Mouse (Mus musculus): ENCODE data around the gene Sympk. TPM values are rescaled to one million over a fixed set of nuclear protein-coding genes. Genes with fewer than 3 reads are reported as not detected.

Sympk gene
- polyA plus RNA-seq, 1 experiment from 2014 or later = 14.6 TPM

DNA sequence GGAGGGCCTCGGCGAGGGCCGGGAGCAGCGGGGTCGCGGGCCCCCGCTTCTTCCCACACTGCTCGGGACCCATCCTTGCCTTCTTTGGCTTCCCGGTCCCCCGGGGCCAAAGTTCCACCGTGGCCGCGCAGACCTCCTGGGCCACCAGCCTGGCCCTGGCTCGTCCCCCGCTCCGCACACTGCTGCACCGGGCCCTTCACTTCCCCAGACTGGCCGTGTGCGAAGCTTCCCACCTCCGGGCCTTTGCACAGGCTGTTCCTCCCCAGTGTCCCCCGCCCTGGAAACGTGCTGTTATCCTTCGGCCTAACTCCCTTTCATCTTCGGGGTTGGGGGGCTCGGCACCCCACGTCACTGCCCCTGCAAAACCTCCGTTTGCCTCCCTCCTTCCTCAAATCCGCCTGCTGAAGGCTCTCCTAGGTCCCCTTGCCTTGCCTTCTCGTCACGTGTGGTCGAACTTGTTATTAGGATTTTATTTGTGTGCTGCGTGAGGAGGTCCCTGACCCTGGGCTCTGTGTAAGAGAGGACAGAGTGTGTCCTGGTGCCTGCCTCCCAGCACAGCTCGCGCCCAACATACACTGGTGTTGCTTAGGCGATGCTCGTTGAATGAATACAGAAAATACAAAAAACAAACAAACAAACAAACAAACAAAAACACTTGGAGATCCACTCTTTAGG is 541 bp downstream of the Sympk start:
- 1% methylated on average over 35 of the region's 36 CpGs for WGBS (ENCODE audit: insufficient replicate concordance)
- Histone ChIP-seq H3K4me2 (peak overlapping the region; percentile 92), H3K4me3 (replicated peaks) (peak overlapping the region; percentile 90), H3K4me1 (replicated peaks) (peaks cover 43% of the 10 kb centered on the region), H3K27ac (replicated peaks) (peak overlapping the region; percentile 64), H3K9ac (peak overlapping the region; percentile 94), H3K36me3 (replicated peaks) (peaks cover 14% of the 10 kb centered on the region), H3K9me3 (replicated peaks) (no peaks in the 10 kb centered on the region), H3K27me3 (peaks cover 42% of the 10 kb centered on the region)
- peak; percentile 56 for ATAC-seq (ENCODE audit: insufficient read depth)

DNA sequence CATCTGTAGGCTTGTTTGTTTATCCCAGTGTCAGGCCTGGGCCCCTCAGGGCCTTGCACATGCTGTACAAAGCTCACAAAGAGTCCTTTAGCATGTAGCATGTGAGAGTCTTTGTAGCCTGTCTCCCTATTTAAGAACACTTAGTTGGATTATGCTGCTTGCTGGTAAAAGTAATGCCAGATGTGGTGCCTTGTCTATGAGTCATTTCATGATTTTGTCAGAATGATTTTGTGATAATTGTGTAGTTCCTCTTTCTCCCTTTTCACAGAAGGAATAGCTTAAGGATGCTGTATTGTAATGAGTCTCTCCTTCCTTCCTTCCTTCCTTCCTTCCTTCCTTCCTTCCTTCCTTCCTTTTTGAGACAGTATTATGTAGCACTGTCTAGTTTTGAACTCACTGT is 3.9 kb downstream of the Sympk start:
- peaks cover 47% of the 10 kb centered on the region for H3K36me3 ChIP-seq (replicated peaks)

DNA sequence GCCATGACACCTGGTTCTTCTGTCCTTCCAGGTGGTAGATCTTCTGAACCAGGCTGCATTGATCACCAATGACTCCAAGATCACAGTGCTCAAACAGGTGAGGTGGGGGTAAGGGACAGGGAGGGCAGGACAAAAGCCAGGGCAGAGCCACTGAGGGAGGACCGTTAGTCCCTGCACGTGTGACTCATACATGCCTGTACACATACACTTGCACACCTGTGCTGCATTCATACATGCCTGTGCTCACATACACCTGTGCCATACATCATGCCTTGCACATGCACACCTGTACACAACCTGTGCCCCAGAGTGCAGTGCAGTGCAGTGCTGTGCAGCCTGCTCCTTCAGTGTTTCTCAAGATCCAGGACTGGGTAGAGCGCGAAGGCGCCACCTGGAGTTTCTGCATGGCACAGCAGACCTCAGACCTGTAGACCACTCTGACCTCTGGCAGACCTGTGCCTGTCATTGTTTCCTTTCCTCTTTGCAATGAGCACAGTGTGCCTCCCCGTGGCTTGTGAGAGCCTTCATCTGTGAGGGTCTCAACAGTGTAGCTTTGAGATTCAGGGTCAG is 5.0 kb downstream of the Sympk start:
- Histone ChIP-seq H3K9me3 (replicated peaks) (no peaks in the 10 kb centered on the region), H3K9ac (no peak overlapping the region), H3K27ac (replicated peaks) (no peak overlapping the region), H3K4me1 (replicated peaks) (peaks cover 31% of the 10 kb centered on the region), H3K27me3 (no peaks in the 10 kb centered on the region), H3K4me2 (no peak overlapping the region), H3K36me3 (replicated peaks) (peaks cover 56% of the 10 kb centered on the region), H3K4me3 (replicated peaks) (no peak overlapping the region)
- no peak for ATAC-seq (ENCODE audit: insufficient read depth)
- 61% methylated on average over 6 of the region's 6 CpGs for WGBS (ENCODE audit: insufficient replicate concordance)

More for the DNA sequence above, 3.9 kb downstream of the Sympk start:
- Histone ChIP-seq H3K9ac (no peak overlapping the region), H3K4me3 (replicated peaks) (no peak overlapping the region), H3K27ac (replicated peaks) (no peak overlapping the region), H3K4me2 (no peak overlapping the region), H3K27me3 (peaks cover 9% of the 10 kb centered on the region), H3K9me3 (replicated peaks) (no peaks in the 10 kb centered on the region), H3K4me1 (replicated peaks) (peaks cover 40% of the 10 kb centered on the region)
- no peak for ATAC-seq (ENCODE audit: insufficient read depth)

DNA sequence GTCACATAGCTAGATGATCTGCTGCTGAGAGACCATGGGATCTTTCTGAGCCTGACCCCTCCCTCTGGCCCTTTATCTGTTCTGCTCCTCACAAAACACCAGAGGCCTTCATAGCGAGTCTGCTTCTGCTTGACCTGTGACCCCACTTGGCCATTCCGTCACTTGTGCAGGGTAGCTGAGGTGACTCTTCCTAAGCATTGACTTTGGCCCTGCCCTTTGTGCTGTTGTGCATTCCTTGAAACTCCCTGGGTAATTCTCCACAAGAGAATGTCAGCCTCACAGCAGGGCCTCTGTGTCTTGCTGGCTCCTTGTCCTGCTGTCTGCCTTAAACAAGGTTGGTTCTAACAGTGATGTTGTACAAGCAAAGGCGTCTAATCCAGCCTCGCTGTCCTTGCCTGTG is 7.5 kb downstream of the Sympk start:
- Histone ChIP-seq H3K4me2 (no peak overlapping the region), H3K9me3 (replicated peaks) (no peaks in the 10 kb centered on the region), H3K27me3 (no peaks in the 10 kb centered on the region), H3K9ac (no peak overlapping the region), H3K36me3 (replicated peaks) (peaks cover 81% of the 10 kb centered on the region), H3K4me1 (replicated peaks) (peaks cover 11% of the 10 kb centered on the region), H3K27ac (replicated peaks) (no peak overlapping the region), H3K4me3 (replicated peaks) (no peak overlapping the region)
- no peak for ATAC-seq (ENCODE audit: insufficient read depth)
- 78% methylated on average over 4 of the region's 4 CpGs for WGBS (ENCODE audit: insufficient replicate concordance)

DNA sequence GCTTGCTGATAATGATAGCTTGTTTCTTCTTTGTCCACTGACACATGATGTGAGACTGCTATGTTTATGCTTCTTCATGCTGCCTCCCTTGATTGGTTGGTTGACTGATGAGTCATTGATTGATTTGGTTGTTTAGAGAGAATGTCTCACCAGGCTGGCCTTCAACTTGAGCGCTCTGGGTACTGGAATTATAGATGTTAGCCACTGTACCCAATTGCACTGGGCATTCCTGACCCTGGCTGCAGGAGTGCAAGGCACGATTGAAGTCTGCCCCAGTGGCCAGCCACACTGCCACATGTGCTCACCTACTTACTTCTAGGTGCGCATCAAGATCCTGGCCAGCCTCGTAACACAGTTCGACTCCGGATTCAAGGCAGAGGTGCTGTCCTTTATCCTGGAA is 20.4 kb downstream of the Sympk start:
- no peaks in the 10 kb centered on the region for H3K27me3 ChIP-seq
- peaks cover 100% of the 10 kb centered on the region for H3K36me3 ChIP-seq (replicated peaks)
- no peak overlapping the region for H3K27ac ChIP-seq (replicated peaks)
- H3K9me3 ChIP-seq (replicated peaks) = no peaks in the 10 kb centered on the region
- H3K4me1 ChIP-seq (replicated peaks) = no peaks in the 10 kb centered on the region
- no peak overlapping the region for H3K9ac ChIP-seq
- no peak overlapping the region for H3K4me2 ChIP-seq
- WGBS (ENCODE audit: insufficient replicate concordance) = 92% methylated on average over 6 of the region's 6 CpGs
- H3K4me3 ChIP-seq (replicated peaks) = no peak overlapping the region
- no peak for ATAC-seq (ENCODE audit: insufficient read depth)

DNA sequence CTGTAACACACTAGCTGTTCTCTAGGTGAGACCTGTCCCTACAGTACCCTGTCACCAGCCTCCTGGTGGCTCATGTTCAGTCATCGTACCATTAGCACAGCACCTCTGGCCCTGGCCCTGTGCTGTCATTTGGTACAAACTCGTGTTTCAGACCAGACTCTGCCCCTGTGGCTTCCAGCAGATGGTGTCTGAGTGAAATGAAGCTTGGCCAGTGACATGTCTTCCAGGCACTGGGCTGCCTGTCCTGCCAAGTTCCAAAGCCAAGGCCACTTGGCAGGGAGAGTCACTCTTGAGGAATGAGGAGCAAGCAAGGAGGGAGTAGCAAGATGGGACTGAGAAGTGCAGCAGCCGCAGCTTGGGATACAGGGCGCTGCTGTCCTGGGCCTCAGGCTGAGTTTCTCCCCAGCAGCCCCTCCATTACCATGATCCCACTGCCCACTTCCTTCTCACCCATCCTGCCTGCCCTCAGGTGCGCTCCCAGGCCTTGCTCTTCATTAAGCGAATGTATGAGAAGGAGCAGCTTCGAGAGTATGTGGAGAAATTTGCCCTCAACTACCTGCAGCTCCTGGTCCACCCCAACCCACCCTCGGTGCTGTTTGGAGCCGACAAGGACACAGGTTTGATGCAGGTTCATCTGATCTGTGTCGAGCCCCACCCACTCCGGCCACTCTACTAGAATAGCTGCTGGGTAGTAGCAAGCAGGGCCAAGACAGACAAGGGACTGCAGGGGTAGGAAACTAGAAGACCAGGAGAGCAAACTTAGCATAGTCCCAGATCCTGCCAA is 22.3 kb downstream of the Sympk start:
- Histone ChIP-seq H3K27me3 (no peaks in the 10 kb centered on the region), H3K36me3 (replicated peaks) (peaks cover 100% of the 10 kb centered on the region), H3K4me2 (no peak overlapping the region), H3K9ac (no peak overlapping the region), H3K4me3 (replicated peaks) (no peak overlapping the region), H3K9me3 (replicated peaks) (no peaks in the 10 kb centered on the region), H3K4me1 (replicated peaks) (no peaks in the 10 kb centered on the region), H3K27ac (replicated peaks) (no peak overlapping the region)
- 81% methylated on average over 11 of the region's 11 CpGs for WGBS (ENCODE audit: insufficient replicate concordance)
- ATAC-seq (ENCODE audit: insufficient read depth) = no peak

DNA sequence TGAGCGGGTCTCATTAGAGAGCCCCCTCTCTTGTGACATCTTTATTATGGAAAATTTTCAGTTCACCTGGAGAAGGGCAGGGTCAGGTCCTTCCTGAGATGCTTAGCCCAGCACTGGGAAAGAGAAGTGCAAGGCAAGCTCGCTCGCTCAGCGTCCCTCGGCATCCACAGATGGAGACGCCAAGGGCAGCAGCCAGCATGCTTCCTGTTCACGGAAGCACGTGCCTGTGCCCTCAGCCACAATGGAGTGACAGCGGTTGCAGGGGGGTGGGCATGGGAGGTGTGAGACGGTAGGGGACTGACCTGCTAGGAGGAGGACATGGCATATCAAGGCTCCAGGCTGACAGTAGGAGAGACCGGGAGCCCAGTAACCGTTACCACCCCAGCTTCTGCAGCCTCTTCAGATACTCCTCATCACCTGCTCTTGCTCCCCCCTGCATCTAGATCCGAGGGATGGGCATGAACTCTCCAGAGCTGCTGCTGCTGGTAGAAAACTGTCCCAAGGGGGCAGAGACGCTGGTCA is 23.9 kb downstream of the Sympk start:
- Histone ChIP-seq H3K9ac (no peak overlapping the region), H3K27me3 (no peaks in the 10 kb centered on the region), H3K4me3 (replicated peaks) (no peak overlapping the region), H3K9me3 (replicated peaks) (no peaks in the 10 kb centered on the region), H3K4me2 (no peak overlapping the region), H3K4me1 (replicated peaks) (no peaks in the 10 kb centered on the region), H3K27ac (replicated peaks) (no peak overlapping the region), H3K36me3 (replicated peaks) (peaks cover 95% of the 10 kb centered on the region)
- no peak for ATAC-seq (ENCODE audit: insufficient read depth)
- 74% methylated on average over 14 of the region's 14 CpGs for WGBS (ENCODE audit: insufficient replicate concordance)

DNA sequence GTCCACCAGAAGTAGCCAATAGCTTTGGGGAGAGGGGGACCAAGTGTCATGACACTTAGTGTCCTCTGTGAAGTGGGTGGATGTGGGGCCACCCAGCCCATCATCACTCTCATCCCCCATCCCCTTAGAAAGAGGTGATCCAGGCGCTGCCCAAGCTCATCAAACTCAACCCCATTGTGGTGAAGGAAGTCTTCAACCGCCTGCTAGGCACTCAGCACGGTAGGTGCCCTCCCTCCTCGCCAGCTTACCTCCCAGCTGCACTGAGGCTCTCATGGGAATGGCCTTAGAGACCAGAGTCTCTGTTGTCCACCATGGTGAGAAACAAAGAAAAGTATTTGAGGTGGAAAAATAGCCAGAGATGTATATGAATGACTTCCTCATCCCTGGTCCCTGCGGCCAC is 25.1 kb downstream of the Sympk start:
- no peak overlapping the region for H3K27ac ChIP-seq (replicated peaks)
- H3K4me2 ChIP-seq = no peak overlapping the region
- WGBS (ENCODE audit: insufficient replicate concordance) = 75% methylated on average over 5 of the region's 5 CpGs
- H3K4me3 ChIP-seq (replicated peaks) = no peak overlapping the region
- no peaks in the 10 kb centered on the region for H3K9me3 ChIP-seq (replicated peaks)
- no peaks in the 10 kb centered on the region for H3K27me3 ChIP-seq
- H3K9ac ChIP-seq = no peak overlapping the region
- no peak for ATAC-seq (ENCODE audit: insufficient read depth)
- H3K4me1 ChIP-seq (replicated peaks) = no peaks in the 10 kb centered on the region
- peaks cover 83% of the 10 kb centered on the region for H3K36me3 ChIP-seq (replicated peaks)

DNA sequence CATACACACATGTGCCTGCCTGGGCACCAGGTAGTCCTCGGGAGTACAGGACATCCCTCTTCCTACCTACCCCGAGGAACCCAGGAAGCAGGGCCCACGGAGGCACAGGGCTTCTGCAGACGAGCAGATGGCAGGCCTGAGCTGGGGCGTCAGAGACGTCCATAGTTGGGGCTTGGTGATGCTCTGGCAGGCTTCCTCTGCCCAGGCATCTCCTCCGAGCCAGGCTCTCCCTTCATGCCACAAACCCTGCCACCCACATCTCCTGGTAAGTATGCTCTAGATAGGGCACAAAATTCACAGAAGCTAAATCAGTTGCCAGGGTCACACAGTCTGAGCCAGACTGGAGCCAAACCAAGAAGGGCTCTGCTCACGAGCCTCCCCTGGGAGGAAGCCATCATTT is 26.0 kb downstream of the Sympk start:
- H3K4me2 ChIP-seq = no peak overlapping the region
- no peak overlapping the region for H3K4me3 ChIP-seq (replicated peaks)
- WGBS (ENCODE audit: insufficient replicate concordance) = 66% methylated on average over 8 of the region's 8 CpGs
- no peak for ATAC-seq (ENCODE audit: insufficient read depth)
- no peak overlapping the region for H3K9ac ChIP-seq
- H3K36me3 ChIP-seq (replicated peaks) = peaks cover 74% of the 10 kb centered on the region
- no peak overlapping the region for H3K27ac ChIP-seq (replicated peaks)
- H3K27me3 ChIP-seq = no peaks in the 10 kb centered on the region
- H3K4me1 ChIP-seq (replicated peaks) = no peaks in the 10 kb centered on the region
- no peaks in the 10 kb centered on the region for H3K9me3 ChIP-seq (replicated peaks)

DNA sequence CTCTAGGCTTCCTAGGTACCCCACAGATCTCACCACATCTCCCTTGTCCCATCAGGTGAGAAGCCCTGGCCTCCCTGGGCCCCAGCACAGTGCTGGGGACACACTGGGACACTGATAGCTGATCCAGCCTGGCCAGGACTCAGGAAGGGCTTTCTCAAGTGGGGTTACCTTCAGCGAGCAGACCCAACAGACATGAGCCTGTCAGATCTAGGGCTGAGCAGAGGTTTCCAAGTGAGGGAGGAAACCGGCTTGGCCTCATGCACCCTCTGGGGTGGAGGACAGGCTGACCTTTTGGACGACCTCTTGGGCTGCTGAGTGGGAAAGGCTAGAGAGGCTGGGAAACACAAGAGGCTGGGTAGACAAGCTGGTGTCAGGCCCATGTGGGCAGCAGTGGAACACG is 27.0 kb downstream of the Sympk start:
- H3K4me3 ChIP-seq (replicated peaks) = no peak overlapping the region
- H3K9ac ChIP-seq = no peak overlapping the region
- H3K9me3 ChIP-seq (replicated peaks) = no peaks in the 10 kb centered on the region
- H3K36me3 ChIP-seq (replicated peaks) = peaks cover 64% of the 10 kb centered on the region
- no peak overlapping the region for H3K27ac ChIP-seq (replicated peaks)
- no peak for ATAC-seq (ENCODE audit: insufficient read depth)
- no peak overlapping the region for H3K4me2 ChIP-seq
- H3K27me3 ChIP-seq = no peaks in the 10 kb centered on the region
- no peaks in the 10 kb centered on the region for H3K4me1 ChIP-seq (replicated peaks)
- WGBS (ENCODE audit: insufficient replicate concordance) = 59% methylated on average over 4 of the region's 4 CpGs

DNA sequence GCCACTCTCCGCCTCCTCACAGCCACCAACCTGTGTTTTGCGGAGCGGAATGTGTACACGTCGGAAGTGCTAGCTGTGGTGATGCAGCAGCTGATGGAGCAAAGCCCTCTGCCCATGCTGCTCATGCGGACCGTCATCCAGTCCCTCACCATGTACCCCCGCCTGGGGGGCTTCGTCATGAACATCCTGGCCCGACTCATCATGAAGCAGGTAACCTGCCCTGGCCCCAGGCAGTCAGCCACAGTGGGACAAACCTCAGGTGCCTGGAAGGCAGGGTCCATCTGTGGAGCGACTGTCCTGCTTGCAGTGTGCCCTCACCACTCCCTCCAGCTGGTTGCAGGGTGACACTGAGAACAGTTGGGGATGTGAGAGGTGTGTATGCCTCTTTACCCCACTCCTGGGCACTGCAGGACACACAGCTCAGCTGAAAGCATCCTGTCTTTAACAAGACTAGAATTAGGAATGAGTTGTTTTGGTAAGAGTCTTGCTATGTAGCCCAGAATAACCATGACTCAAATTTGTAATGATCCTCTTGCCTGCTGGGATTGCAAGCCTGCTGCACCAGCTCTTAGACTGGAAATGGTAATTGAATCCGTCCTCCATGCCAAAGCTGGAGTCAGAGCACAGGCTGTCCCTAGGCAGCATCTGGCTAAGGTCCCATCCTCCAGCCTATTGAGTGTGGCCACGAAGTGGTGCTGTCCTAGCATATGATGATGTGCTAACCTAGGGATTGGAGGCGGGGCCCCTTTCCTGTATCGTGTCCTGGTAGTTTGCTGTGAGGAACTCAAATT is 28.4 kb downstream of the Sympk start:
- Histone ChIP-seq H3K27ac (replicated peaks) (no peak overlapping the region), H3K9ac (no peak overlapping the region), H3K36me3 (replicated peaks) (peaks cover 50% of the 10 kb centered on the region), H3K4me3 (replicated peaks) (no peak overlapping the region), H3K4me1 (replicated peaks) (no peaks in the 10 kb centered on the region), H3K9me3 (replicated peaks) (no peaks in the 10 kb centered on the region), H3K4me2 (no peak overlapping the region), H3K27me3 (no peaks in the 10 kb centered on the region)
- no peak for ATAC-seq (ENCODE audit: insufficient read depth)
- WGBS (ENCODE audit: insufficient replicate concordance) = 74% methylated on average over 15 of the region's 15 CpGs
